Mouse (Mus musculus) hematopoietic stem cell, adult 5-6 weeks (primary cell): ENCODE data around the gene Aftph. TPM values are rescaled to one million over a fixed set of nuclear protein-coding genes. Genes with fewer than 3 reads are reported as not detected.

Experiments used
- ATAC-seq, 2 experiments: fragments of 125-278 bp in 1 of 2; replicated peaks in 1 of 2; 2 replicates each; pipeline ENCODE4 v1.8.0; 2016 to 2017; ENCODE audit warnings: inconsistent platforms in 2 of 2, mild to moderate bottlenecking in 2 of 2, moderate number of reproducible peaks in 2 of 2, low read depth in 1 of 2, moderate TSS enrichment in 1 of 2; ENCODE audit not compliant: low FRiP score in 2 of 2, poor library complexity in 2 of 2, severe bottlenecking in 2 of 2, insufficient read depth in 1 of 2, low TSS enrichment in 1 of 2
- total RNA-seq: library from RNA; stranded (forward); fragments of 172-1452, 232-1000 nt; gene quantifications from 2 replicates; pipeline ENCODE4 v1.2.3, GENCODE M21; 2017

Aftph gene
- total RNA-seq, 1 experiment from 2014 or later: 89.6 TPM

DNA sequence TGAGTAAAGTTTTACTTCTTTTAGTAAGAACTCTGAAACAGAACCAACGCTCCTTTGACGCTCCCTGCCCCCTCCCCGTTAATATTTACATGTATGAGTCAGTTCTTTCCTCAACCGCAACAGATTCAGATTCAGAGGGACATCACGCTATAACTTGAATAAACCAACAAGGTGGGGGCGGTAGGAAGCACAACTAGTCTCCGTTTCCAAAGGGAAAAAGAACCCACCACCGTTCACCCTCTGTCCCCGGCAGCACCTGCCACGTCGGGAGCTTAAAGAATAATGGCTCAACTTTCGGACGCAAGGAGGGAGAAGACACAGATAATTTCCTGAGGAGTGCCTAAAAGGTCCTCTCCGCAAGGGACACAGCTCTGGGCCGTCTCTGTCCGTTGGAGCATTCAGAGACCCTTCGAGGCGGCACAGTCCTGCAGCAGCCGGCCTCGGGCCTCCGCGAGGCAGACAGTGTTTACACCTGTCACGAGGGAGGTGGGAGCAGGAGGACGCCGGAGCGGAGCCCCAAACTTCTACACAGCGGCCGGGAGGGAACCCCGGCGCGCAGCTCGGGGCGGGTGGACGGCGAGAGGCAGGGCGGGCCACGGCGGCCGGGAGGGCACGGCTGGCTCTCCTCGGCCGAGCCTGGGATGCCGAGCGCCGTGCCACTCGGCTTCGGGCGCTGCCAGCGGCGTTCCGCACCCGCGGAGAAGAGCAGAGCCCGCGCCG, 748 bp downstream of the Aftph start:
- ATAC-seq: no peak; a peak in 1 of 4 replicates

DNA sequence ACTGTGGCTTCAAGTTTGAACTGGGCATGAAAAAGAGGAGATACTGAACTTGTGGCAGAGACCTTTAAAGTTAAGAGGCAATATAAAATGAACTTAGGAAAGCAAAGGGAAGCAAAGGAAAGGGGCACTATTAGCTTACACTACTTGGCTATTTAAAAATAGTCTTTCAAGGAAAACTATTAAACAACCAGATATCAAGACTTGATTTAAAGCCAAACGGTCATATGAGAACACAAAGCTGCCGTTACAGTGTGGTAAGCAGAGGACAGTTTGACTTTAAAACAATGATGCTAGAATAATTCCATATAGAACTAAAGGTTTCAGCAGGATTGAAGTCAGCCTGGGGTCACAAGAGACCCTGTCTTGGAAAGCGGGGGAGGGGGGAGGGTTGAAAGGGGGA, 7.3 kb downstream of the Aftph start:
- ATAC-seq: no peak

DNA sequence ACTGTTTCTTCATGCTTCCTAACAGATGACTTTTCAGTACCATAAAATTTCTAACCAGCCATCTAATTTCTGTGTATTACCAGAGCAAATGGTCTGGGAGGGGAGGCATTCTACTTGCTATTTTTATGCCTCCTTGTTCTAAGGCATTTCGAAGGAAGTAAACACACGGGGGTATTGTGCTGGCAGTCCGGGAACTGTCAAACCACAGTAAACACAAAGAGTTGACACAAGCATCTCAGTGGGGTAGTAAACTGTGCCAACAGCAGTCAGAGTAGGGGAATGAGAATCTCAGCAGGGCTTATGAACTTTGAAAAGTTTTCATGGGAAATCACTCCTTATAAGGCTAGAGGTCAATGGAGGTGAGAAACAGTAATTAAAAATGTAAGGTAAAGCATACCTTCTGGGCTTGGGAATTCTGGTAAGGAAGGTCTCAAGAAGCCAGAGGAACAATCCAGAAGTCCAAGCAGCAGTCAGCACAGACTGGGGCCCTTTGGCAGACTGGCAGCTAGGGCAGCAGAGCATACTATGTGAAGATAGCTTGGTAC, 7.8 kb downstream of the Aftph start:
- no peak; a peak in 1 of 4 replicates for ATAC-seq

DNA sequence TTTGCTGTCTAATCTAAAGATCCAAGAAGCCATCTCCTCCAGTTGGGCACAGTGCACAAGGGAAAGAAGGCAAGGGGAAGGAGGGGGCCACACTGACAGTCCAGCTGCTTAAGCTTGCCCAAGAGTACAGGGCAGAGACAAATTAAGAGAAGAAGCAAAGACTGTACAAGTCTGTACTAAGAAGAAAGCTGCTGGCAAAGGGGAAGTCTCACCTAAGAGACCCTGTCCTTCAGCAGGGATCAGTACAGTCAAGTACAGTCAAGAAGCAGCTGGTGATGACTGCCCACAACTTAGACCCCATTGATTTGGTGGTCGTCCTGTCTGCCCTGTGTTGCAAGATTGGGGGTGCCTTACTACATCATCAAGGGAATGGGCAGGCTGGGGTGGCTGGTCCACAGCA, 12.0 kb downstream of the Aftph start:
- no peak; a peak in 2 of 4 replicates for ATAC-seq

DNA sequence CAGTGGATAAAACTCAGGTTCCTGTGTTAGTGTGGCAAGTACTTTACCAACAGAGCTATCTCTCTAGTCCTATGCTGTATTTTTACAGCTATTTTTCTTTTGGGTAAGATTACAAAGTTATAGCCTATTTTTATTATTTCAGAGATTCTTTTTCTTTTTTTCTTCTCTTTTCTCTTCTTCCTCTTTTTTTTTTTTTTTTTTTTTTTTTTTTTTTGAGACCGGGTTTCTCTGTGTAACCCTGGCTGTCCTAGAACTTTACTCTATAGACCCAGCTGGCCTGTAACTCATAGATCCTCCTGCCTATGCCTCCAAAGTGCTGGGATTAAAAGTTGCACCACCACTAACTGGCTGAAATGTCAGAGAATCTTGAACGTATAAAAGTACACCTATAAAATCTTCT, 13.3 kb downstream of the Aftph start:
- ATAC-seq: no peak

DNA sequence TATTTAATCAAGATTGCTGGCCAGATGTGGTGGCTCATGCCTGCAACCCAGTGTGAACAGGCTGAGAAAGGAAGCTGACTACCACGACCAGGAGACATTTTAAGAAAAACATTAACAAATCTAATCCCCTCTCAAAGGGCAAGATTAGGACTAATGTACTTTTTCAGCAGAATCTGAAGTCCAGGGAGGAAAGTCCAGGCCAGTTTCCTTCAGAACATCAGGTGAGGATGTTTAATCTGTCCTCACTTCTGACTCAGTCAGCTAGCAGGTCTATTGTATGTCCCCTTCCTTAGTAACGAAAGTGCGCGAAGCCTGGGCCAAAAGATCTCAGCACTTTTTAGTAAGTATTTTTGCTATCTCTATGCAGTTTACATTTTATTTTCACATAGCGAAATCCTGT, 17.8 kb downstream of the Aftph start:
- no peak for ATAC-seq

DNA sequence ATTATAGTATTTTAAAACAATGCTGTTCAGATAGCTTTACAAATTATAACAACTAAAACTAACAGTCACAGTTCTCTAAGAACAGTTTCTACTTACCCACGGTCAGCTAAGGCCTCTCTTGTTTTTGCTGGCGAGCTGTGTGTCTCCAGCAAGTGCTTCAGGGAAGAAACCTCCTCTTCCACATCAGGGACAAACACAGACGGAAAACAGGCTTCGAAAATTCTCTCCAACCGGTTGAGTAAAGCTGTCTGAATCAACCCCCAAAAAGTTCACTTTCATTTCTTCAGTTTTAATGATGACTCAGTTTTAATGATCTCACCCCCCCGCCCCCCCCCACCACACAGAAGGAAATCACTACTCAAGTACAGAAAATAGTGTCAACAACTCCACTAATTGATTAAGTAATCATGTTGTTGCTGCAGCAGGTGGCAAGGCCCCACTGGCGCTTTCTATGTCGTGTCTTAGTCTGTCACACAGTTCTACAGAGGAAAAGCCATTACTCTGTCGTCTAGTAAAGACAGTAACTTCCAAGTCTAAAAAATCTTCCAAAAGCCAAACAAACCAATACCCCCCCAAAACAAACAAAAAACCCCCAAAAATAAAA, 29.2 kb downstream of the Aftph start:
- ATAC-seq: no peak

DNA sequence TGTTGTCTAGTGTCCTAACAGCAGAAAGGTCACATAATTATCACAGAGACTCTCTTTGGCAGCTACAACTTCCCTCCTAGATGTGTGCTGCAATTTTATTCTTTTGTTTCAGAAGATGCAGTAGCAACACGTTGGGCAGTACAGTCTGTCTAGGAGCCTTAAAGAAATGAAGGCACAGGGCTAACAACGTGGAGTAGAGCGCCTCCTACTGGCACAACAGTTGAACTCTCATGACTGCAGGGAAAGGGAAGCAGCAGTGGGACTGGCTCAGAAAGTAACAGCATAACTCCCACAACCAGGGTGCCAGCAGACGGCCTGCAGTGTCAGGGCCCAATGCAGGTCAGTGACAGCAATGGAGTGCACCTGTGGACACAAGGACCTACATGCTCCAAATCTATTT, 50.4 kb downstream of the Aftph start:
- peak; percentile 55 to 92; a peak in 2 of 4 replicates for ATAC-seq

DNA sequence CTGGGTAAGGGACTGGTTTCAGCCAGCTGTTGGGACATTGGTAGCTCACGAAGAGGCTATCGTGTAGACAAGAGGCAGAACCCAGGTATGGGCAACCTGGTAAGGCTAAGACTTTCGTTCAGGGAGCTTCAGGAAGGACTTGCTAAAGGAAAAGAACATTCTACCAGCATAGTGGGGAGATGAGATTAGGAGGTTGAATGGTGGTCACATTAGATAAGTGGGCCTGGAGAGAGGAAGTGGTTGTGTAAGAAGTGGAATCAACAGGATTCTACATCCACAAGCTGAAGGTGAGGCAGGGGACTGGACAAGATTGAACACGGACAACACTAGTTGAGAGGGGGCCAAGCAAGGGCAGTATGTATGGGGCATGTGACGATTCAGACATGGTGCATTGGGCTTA, 59.7 kb downstream of the Aftph start:
- no peak for ATAC-seq

DNA sequence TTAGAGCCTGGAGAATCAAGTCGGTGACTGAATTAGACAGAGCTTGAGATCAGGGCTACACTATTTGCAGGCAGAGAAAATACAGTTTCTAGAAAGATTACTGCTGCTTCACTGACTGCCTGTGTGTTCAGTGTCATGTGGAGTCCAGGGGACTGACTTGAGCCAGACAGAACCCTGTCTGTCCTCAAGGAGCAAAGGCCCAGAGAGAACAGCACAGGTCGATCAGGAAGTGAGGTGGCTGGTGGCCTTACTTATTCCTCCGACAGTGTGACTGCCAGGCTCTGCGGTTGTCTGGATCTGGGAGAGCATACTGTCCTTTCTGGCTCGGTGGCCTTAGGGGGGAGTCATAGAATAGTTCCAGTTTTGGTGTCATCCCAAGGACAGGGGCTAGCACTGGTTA, 60.6 kb downstream of the Aftph start:
- no peak for ATAC-seq

DNA sequence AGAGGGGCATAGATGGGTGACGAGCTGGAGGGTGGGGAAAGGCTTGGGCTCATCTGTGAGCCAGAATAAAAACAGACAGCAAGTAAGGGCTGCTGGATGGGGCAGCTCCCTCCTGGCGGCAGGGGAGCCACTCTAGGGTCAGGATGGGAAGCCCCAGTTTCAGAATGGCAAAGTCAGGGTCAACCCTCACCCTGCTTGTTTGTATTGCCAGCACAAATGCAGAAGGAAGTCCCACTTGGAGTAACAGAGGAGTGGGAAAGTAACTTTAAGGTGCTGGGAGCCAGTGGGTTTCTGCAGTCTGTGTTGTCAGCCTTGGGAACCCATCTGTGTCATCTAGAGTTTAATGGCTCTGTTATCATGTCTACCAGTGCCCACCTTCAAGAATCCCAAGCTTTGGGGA, 62.0 kb downstream of the Aftph start:
- ATAC-seq: no peak

DNA sequence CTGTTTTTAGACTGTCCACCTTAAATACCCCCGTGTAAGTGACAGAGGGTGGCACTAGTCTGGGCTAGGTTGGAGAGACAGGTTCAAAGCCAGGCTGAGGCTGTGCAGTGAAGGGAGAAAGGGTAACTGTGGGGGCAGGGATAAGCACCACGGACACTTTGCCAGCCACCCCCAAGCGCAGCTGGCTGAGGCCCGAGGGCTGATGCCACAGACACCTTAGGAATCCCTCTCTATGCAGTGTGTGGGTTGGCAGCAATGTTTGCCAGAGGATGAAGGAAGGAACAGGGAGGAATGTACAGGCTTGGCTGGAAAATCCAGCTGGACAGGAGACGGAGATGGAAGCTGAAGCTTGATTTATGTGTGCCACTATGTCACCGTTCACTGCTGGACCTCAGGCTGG, 68.9 kb downstream of the Aftph start:
- no peak for ATAC-seq

DNA sequence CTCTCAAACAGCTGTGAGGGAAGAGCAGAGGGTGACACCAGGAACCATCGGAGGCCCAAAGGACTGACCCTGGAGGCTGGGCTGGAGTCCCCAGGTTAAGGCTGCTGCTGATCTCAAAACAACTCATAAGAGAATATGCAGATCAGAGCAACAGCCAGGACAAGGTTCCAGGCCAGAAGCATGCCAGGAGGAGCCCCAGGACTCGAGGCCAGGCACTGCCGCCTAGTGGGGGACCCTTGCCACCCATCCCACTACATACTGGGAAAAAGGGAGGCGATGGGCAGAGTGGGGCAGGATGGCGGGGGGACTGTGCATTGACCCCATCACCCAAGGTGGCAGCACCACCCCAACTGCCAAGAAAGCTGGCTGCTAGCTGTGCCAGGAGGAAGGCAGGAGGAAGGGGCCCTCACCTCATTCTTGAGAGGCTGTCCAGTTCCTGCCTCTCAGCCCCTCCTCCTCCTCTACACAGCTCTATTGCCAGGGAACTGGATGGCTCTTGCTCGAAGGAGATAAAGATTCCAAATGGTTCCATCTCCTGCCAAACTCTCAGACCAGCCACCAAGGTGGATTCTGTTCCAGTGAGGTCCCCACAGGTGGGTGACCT, 69.5 kb downstream of the Aftph start:
- ATAC-seq: peak; percentile 54 to 55; a peak in 3 of 4 replicates

DNA sequence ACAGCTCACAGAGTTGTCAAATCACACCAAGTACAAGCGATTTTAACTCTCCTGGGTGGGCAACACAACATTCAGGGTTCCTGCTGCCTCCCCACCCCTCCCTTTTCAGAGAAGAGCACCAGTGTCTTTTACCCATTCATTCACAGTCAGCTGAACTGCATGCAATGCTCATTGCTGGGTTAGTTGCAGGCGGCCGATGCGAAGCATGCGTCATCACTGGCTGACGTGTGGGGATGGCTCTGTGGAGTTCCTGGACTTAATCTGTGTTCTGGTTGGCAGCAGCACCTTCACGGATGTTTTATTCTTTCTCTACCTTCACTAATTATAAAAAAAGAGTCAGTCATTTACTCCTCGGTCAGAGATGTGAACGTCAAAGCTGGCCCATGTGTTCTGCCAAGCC, 76.5 kb downstream of the Aftph start:
- no peak for ATAC-seq

DNA sequence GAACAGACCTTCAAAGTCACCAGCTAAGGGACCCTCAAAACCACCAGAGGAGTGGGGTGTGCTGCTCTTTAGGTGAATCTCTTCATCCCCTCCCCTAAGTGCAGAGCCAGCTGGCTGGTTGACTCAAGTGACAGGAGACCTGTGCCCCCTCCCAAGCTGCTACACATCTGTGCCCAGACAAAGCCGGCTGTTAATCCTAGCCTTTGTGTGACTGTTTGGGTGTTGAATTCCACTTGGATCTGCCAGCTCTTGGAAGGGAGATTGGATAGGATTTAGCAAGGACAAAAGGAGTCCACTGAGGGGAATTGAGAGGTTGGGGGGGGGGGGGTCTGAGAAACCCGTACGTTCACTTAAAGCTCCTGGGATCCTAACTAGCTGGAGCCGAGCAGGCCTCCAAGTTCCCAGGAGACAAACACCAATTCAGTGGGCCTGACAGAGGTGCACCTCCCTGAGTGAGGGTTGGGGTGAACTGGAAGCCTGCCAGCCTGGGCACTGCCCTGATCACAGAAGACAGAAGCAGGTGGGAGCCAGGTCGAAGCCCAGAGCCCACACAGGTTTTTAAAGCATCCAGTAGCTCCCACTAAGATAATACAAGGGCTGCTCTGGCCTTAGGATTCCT, 77.7 kb downstream of the Aftph start:
- ATAC-seq: no peak

DNA sequence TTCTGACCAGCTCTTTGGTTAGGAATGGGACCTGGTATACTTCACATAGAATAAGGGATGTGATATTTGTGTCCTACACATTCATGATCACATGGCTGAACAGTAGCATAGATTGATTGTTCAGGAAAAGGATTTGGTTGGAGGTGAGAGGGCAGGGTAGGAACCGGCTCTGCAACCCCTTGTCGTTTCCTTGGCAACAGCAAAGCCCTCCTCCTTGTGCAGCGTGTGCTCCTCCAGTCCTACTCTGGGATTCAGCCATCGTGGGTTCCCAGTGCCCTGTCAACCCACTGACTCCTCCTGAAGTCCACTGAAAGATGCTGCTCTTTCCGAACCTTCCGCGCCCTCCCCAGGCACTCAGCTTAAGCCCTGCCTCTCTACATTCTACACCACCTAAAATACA, 78.6 kb downstream of the Aftph start:
- no peak for ATAC-seq

DNA sequence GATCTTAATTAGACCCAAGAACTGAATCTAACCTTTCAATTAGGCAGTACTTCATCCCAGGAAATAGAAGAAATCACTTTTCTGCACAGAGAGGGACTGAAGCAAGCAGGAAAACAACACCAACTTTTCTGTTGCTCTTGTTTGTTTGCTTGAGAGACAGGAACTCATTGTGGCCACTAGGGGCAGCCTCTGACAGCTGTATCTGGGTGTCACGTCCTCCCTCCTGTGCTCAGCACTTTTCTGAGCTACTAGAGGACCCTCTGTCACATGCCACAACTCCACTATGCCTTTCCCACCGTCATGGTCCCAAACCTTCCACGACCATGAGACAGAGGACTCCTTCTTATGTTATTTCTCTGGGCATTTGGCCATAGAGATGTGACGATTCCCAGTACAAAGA, 79.7 kb downstream of the Aftph start:
- ATAC-seq: peak; percentile 66 to 76; a peak in 2 of 4 replicates
